Comparison of ENCODE assay signal across 15 mouse cellular contexts in the genomic region with DNA sequence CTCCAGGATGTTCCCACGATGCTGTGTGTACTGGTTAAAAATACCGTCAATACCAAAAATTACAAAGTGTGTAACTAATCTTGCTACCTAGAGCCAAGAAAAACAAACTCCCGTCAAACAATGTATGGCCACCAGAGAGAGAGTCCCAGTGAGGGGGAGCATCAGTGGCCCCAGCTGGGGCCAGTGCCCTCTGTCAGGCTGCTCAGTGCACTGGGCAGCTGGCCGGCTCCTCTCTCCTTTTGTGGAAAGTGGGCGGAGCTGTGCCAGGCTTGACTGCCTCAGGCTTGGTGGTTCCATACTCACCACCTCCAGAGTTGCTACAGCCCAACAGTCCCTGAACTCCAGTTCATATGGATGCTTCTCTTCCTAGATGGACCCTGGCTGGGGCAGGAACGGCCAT. TPM values are rescaled to one million over a fixed set of nuclear protein-coding genes. Genes with fewer than 3 reads are reported as not detected.
A peak's percentile ranks its signal among the peaks of the same experiment; 100 is the strongest.
DNase-seq lines count a peak whose midpoint lies in the region; ATAC-seq and TF ChIP-seq lines count a peak whose summit lies in the region.
"Had no signal": no experiment of that assay in that cellular context is flagged by ENCODE, and none has a peak within 500 bp of the region (broad histone marks: within the 10 kb centered on the region; RNA-seq: fewer than 3 reads in every experiment).

No protein-coding gene starts in this region.

- DNase-seq in adrenal gland, postnatal 36 days = peak; percentile 17 to 26
- DNase-seq in adrenal gland, adult 8-10 months = no peak
- peak; percentile 32 for DNase-seq in hindbrain, postnatal 0 days (ENCODE audit: low spot score)
- no peak for DNase-seq in hindbrain, embryonic 14.5 days (ENCODE audit: low spot score)
- DNase-seq in kidney, adult 11 months = peak; percentile 14
- peak; percentile 36 to 72 for DNase-seq in kidney, postnatal 36 days
- no peak for DNase-seq in right cerebral cortex, adult 18-20 months
- DNase-seq: liver, embryonic 13.5 days; thymus, adult 18-20 months had no signal

- H3K27me3 ChIP-seq in hindbrain, postnatal 0 days (ENCODE audit: insufficient read depth, low read length) = no peaks in the 10 kb centered on the region
- no peaks in the 10 kb centered on the region for H3K27me3 ChIP-seq in hindbrain, embryonic 14.5 days (ENCODE audit: control insufficient read depth, insufficient read depth, low read length)

- H3K9ac ChIP-seq in hindbrain, postnatal 0 days (replicated peaks; ENCODE audit: low read length) = no peak overlapping the region
- H3K9ac ChIP-seq in hindbrain, embryonic 14.5 days = no peak overlapping the region
- H3K9ac ChIP-seq: liver, embryonic 13.5 days had no signal

- TF ChIP-seq CTCF in hindbrain, postnatal 0 days (IDR thresholded peaks at IDR 0.05; ENCODE audit: low read depth) = no peak

- no peak for ATAC-seq in hindbrain, postnatal 0 days
- ATAC-seq in hindbrain, embryonic 14.5 days (ENCODE audit: low FRiP score) = no peak
- ATAC-seq in inflammation-experienced regulatory T-cells, adult 6 months = no peak
- ATAC-seq: intestine, postnatal 0 days had no signal

- no peaks in the 10 kb centered on the region for H3K36me3 ChIP-seq in hindbrain, postnatal 0 days (ENCODE audit: insufficient read depth, low read length)
- H3K36me3 ChIP-seq in hindbrain, embryonic 14.5 days (replicated peaks; ENCODE audit: control insufficient read depth, insufficient read depth) = no peaks in the 10 kb centered on the region
- H3K36me3 ChIP-seq: forebrain, embryonic 10.5 days; G1E; liver, embryonic 13.5 days had no signal

- no peaks in the 10 kb centered on the region for H3K9me3 ChIP-seq in hindbrain, postnatal 0 days (ENCODE audit: low read length)
- H3K9me3 ChIP-seq in hindbrain, embryonic 14.5 days (ENCODE audit: control insufficient read depth, low read length) = no peaks in the 10 kb centered on the region
- H3K9me3 ChIP-seq: forebrain, embryonic 10.5 days; G1E; liver, embryonic 13.5 days had no signal

- H3K4me1 ChIP-seq in hindbrain, postnatal 0 days (ENCODE audit: insufficient read depth, low read length) = no peaks in the 10 kb centered on the region
- H3K4me1 ChIP-seq in hindbrain, embryonic 14.5 days (replicated peaks; ENCODE audit: control insufficient read depth, insufficient read depth, low read length) = peaks cover 13% of the 10 kb centered on the region

- no peak overlapping the region for H3K4me2 ChIP-seq in hindbrain, postnatal 0 days (ENCODE audit: low read depth, low read length)
- no peak overlapping the region for H3K4me2 ChIP-seq in hindbrain, embryonic 14.5 days (replicated peaks)
- H3K4me2 ChIP-seq: liver, embryonic 13.5 days had no signal

- H3K4me3 ChIP-seq in hindbrain, postnatal 0 days (ENCODE audit: low read length) = no peak overlapping the region
- no peak overlapping the region for H3K4me3 ChIP-seq in hindbrain, embryonic 14.5 days (replicated peaks; ENCODE audit: low read length)
- H3K4me3 ChIP-seq: forebrain, embryonic 10.5 days; liver, embryonic 13.5 days had no signal

- H3K27ac ChIP-seq in hindbrain, postnatal 0 days = no peak overlapping the region
- H3K27ac ChIP-seq in hindbrain, embryonic 14.5 days = no peak overlapping the region
- H3K27ac ChIP-seq: forebrain, embryonic 10.5 days; liver, embryonic 13.5 days; macrophage had no signal

- WGBS in hindbrain, postnatal 0 days = 45% methylated on average over 6 of the region's 6 CpGs
- 50% methylated on average over 6 of the region's 6 CpGs for WGBS in hindbrain, embryonic 14.5 days

RNA-seq across cellular contexts. Expression of a gene that starts 53.8 kb away (rescaled TPM):
- total RNA-seq in adrenal gland, postnatal 36 days (2021) = 10 to 100 TPM in 1 of 2 experiments, 1 to 10 TPM in 1; 9.6 to 10.9 TPM
- 10 to 100 TPM in 3 of 4 experiments, 1 to 10 TPM in 1; 8.5 to 18.5 (median 12.0) TPM for total RNA-seq in adrenal gland, adult 8-10 months (2022)
- total RNA-seq in hindbrain, postnatal 0 days (2014; rRNA removed) = 286 and 335 TPM in 2 replicates
- polyA plus RNA-seq in hindbrain, postnatal 0 days (2015; fragmentation: Nextera tagmentation; extraction: Ambion mirVana) = 186 and 195 TPM in 2 replicates
- polyA plus RNA-seq in hindbrain, embryonic 14.5 days (2014; fragmentation: Nextera tagmentation; extraction: Ambion mirVana) = 192 and 218 TPM in 2 replicates
- under 1 TPM; 0.72 to 0.78 (median 0.77) TPM for polyA plus RNA-seq in inflammation-experienced regulatory T-cells, adult 6 months (2017; shearing (Covaris generic))
- polyA plus RNA-seq: G1E had no signal

RNA-seq across cellular contexts. Expression of a gene that starts 57.3 kb away (rescaled TPM):
- total RNA-seq in adrenal gland, postnatal 36 days (2021) = 1 to 10 TPM; 1.1 to 4.9 TPM
- total RNA-seq in adrenal gland, adult 8-10 months (2022) = 1 to 10 TPM; 3.6 to 8.5 (median 5.6) TPM
- 23.8 and 24.0 TPM in 2 replicates for total RNA-seq in hindbrain, postnatal 0 days (2014; rRNA removed)
- 3.1 and 4.0 TPM in 2 replicates for polyA plus RNA-seq in hindbrain, postnatal 0 days (2015; fragmentation: Nextera tagmentation; extraction: Ambion mirVana)
- polyA plus RNA-seq in hindbrain, embryonic 14.5 days (2014; fragmentation: Nextera tagmentation; extraction: Ambion mirVana) = 6.9 and 10.1 TPM in 2 replicates
- polyA plus RNA-seq in inflammation-experienced regulatory T-cells, adult 6 months (2017; shearing (Covaris generic)) = not detected
- total RNA-seq: common myeloid progenitor, adult 5-6 weeks had no signal
- polyA plus RNA-seq: G1E, macrophage had no signal

Comparison
In these comparisons a context has a peak if more than half of its experiments do, and no peak if none do; other contexts are left out.
1. DNase-seq: peak in adrenal gland, postnatal 36 days (2 of 2), hindbrain, postnatal 0 days (single experiment), kidney, adult 11 months (single experiment) and kidney, postnatal 36 days (2 of 2); none in adrenal gland, adult 8-10 months (single experiment), hindbrain, embryonic 14.5 days (single experiment) and right cerebral cortex, adult 18-20 months (single experiment).
2. RNA of a gene that starts 53.8 kb away (total RNA-seq): 286 to 335 TPM in hindbrain, postnatal 0 days; 8.5 to 18.5 TPM in adrenal gland, adult 8-10 months and 9.6 to 10.9 TPM in adrenal gland, postnatal 36 days; every median in the first group is over 10 times any median in the second.